Mouse (Mus musculus) left cerebral cortex, adult 18-20 months (tissue): ENCODE measurements around the gene Zfp764. TPM values are rescaled to one million over a fixed set of nuclear protein-coding genes. Genes with fewer than 3 reads are reported as not detected.
"Not testable (repeated sequence)": the region's sequence is repeated elsewhere in the genome, so short reads cannot be mapped to it uniquely, and the experiment has no call there.

ENCODE experiments used
- DNase-seq, 2 experiments: peaks; one replicate each; pipeline ENCODE4 v3.0.0; 2021 to 2022; ENCODE audit warnings: low spot score in 2 of 2, mixed read lengths in 1 of 2
- long read RNA-seq, 2 experiments: library from polyadenylated mRNA; stranded (forward); transcript quantifications; one replicate each; pipeline ENCODE4 v2.0.0; 2021
- total RNA-seq, 2 experiments: library from RNA; stranded (reverse); gene quantifications; 2 replicates each; pipeline ENCODE4 v1.2.3; 2021

The Zfp764 gene
- 1 to 10 TPM; 4.3 to 4.8 TPM for total RNA-seq
- long read RNA-seq, experiment 1, partial matches to known transcripts = 0 of 3 reads
- long read RNA-seq, experiment 1, other reads (novel, unspliced or antisense) = 2 of 3 reads
- long read RNA-seq, experiment 2, partial matches to known transcripts = 0 of 4 reads
- long read RNA-seq, experiment 2, other reads (novel, unspliced or antisense) = 2 of 4 reads

DNA sequence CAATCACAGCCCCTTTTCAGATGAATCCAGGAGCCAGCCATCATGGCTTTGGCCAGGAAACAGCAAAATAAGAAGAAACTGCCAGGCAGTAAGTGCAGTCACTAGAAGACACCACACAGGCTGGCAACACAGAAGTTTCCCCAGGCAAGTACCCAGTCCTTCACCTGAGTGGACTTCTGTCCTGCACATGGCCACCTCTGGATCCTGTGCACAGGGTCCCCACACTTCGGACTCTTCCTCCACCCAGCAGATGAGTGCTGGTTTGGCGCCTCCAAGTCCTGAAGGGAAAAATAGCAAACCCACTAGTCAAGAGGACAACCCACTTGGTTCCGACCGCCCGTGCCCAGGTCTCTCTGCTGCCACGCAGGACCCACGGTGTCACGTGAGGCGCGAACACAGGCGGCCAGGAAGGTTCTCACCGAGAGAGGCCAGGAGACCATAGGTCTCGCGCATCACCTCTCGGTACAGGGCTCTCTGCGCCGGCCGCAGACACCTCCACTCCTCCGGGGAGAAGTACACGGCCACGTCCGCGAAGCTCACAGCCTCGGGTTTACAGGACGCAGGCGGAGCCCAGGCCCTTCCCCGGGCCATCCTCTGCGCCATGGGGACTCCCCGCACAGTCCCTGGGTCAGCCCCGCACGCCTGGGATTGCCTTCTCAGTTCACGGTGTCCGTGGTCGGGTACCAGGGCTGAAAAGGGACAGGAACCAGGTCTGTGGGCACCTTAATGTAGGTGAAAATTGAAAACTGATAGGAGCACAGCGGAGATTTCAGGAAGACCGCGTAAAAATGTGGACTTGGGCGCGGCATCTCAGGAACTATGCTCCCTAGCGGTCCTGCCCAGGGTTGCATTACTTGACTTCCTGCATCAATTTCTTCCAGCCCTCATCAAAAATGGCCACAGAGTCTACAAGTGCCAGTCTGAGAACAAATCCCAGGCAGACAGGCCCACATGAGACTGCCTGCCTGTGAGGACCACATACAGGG is at the start of gene Zfp764:
Gene Zfp764, minus strand, starts transcription at position 821 of the 986 bp plus-strand sequence.
- DNase-seq = peak; percentile 84 to 87

DNA sequence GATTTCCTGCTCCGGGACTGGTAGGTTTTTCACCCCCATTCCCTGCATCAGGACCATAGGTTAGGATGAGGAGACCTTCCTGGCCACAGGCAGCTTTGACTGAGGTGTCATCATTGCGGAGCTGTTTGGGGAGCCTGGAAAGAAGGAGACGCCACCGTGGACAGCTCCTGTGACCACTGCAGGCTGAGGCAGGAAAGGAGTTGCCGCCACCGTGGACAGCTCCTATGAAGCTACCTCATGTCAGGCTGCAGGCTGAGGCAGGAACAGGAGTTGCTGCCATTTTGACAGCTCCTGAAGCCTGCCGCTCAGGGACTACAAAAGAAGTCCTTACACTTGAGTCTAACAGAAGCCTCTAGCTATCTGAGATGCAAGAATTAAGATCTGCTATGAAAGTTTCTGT is 48.3 kb upstream of the Zfp764 start:
- DNase-seq = no peak

DNA sequence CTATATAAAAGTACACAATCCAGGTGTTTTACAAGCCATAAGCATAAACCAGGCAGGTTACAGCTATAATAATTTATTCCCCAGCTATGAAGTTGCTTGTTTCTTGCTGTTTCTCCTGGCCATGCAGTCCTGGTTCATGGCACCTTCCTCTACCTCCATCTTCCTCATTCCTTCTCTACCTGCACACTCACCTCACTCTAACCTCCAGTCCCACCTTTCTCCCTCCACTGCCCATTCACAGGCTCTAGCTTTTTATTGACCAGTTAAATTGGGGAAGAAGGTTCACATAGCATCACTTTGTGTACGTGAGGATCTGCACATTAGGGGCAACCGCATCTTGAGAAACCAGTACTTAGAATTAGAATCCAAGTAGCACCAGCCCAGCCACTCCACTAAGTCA is 46.4 kb upstream of the Zfp764 start:
- no peak for DNase-seq

DNA sequence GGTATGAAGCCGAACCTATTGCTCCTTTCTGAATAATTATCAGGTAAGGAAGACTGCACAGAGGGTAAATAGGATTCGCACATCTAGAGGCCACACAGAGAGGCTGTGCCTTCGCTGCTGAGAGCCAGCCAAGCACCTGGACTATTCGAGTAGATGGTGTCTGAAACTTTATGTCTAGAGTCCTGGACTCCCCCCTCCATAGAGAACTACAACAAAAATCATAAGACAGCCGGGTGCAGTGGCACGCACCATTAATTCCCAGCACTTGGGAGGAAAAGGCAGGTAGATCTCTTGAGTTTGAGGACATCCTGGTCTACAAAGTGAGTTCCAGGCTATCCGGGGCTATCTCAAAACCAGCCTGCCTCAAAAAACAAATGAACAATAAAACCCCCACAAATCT is 43.3 kb upstream of the Zfp764 start:
- no peak for DNase-seq

DNA sequence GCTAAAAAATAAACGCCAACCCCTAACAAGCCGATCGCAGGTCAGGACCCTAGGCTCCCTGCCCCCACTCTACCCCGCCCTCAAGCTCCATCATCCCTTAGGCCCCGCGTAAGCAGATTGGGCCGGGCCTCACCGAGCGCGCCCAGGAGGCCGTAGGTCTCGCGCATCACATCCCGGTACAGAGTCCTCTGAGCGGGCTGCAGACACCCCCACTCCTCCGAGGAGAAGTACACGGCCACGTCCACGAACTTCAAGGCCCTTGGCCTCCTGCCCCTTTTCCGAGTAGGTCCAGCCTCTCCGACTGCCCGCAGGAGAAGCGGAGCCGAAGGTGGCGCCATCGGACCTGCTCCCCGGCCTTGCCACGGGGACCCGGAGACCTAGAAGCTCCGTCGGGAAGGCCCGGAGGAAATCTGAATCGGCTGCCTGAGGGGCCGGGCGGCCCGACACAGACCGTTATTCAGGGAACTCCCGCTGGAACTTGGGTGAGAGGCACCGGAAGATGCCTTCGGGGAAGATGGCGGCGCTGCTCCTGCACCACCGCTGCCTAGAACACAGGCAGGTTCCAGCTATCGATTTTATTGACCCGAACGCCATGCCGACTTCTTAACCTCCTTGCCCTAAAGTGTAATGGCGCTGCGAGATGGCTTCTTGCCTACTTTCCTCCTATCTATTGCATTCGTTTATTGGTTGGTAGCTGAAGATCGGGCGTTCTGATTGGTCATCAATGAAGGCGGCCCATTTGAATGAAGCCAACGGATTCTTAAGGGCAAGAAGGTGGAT is 42.1 kb upstream of the Zfp764 start, which contains the start of gene Zfp689:
Gene Zfp689, minus strand, starts transcription at position 638 of the 780 bp plus-strand sequence.
- peak; percentile 89 to 94 for DNase-seq

DNA sequence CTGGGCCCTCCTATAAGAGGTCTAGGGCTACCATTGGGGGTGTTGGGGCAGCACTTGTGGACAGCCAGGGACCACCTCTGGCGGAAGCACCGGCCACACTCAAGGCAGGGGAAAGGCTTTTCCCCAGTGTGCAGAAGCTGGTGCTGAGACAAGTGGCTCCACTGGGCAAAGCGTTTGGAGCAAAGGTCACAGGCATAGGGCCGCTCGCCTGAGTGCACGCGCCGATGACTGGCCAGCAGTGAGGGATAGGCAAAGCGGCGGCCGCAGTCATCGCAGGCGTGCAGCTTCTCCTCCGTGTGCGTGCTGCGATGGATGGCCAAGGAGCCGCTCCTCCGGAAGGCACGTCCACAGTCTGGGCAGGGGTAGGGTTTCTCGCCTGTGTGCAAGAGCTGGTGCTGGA is 37.4 kb upstream of the Zfp764 start:
- no peak for DNase-seq

DNA sequence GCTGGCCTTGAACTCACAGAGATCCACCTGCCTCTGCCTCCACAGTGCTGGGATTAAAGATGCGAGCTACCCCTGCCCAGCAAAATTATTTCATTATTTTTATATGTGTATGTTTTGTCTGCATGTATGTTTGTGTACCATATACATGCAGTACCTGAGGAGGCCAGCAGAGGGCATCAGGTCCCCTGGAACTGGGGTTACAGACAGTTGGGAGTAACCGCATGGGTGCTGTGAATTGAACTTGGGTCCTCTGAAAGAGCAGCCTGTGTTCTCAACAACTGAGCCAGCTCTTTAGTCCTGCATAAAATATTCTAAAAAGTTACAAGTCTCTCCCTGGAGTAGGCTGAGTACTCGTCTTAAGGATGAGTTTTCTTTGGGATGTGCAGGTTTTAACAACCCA is 31.1 kb upstream of the Zfp764 start:
- no peak for DNase-seq

DNA sequence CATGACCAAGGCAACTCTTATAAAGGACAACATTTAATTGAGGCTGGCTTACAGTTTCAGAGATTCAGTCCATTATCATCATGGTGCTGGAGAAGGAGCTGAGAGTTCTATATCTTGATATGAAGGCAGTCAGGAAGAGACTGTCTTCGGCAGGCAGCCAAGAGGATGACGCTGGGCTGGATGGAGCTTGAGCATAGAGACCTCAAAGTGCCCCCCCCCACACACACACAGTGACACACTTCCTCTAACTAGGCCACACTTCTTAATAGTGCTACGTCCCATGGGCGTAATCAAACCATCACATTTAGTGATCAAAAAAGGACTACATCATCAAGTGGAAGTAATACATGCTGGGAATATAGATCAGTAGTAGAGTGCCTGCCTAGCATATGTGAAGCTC is 28.6 kb upstream of the Zfp764 start:
- no peak for DNase-seq

DNA sequence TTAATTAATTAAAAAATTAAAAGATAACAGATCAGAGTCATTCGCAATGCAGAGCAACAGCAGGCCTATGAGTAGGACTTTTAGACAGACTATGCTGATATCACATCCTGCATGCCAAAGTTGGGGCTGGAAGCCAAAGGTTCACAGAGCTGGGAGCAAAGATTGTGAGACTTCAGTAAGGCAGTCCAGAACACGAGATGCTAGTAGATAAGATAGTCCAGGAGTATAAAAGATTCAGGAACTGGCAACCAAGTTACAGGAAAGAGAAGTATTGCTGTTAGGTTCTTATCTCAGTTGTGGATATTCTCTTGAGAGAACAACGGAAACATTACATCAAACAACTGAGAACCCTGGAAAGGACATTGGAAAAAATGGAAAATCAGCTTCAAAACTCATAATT is 19.7 kb upstream of the Zfp764 start:
- no peak for DNase-seq

DNA sequence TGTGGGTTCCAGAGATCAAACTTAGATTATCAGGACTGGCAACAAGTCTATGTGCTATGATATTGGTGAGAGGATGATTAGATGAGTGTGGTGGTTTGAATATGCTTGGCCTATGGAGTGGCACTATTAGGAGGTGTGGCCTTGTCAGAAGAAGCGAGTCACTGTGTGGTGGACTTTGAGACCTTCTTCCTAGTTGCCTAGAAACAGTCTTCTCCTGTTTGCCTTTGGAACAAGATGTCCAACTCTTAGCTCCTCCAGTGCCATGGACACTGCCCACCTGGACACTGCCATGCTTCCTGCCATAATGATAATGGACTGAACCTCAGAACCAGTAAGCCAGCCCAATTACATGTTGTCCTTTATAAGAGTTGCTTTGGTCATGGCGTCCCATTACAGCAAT is 19.3 kb upstream of the Zfp764 start:
- DNase-seq = no peak

DNA sequence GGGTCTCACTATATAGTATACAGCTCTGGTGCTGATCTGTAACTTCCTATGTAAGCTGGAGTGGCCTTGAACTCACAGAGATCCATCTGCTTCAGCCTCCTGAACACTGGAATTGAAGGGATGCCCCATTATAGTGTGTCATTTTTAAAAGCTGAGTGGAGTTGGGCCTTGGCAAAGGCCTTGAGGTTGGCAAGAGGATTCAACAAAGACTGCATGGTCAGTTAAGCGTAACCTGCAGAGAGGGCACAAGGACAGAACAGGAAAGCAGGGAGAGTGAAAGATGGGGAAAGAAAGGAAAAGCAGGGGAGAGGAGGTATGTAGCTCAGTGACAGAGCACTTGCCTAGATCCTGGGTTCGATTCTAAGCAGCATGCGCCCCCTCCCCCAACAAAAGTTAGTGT is 18.7 kb upstream of the Zfp764 start:
- no peak for DNase-seq

DNA sequence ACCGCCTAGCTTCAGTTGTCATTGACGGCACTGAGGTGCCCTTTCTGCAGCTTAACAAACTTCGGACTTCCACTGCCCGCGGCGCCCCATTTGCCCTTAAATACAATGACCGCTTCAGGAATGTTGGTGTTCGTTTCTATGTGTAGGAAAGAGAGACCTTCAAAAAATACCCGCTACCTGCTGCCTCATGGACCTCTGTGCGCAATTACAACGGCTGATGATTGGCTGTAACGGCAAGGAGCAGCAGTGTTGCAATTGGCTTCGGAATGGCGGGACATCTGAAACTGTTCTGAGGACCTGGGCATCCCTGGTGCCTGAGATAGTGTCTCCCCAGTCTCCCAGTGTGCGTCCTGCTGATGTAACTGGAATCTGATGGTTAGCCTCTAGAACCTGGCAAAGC is 15.6 kb upstream of the Zfp764 start:
- peak; percentile 34 to 37 for DNase-seq

DNA sequence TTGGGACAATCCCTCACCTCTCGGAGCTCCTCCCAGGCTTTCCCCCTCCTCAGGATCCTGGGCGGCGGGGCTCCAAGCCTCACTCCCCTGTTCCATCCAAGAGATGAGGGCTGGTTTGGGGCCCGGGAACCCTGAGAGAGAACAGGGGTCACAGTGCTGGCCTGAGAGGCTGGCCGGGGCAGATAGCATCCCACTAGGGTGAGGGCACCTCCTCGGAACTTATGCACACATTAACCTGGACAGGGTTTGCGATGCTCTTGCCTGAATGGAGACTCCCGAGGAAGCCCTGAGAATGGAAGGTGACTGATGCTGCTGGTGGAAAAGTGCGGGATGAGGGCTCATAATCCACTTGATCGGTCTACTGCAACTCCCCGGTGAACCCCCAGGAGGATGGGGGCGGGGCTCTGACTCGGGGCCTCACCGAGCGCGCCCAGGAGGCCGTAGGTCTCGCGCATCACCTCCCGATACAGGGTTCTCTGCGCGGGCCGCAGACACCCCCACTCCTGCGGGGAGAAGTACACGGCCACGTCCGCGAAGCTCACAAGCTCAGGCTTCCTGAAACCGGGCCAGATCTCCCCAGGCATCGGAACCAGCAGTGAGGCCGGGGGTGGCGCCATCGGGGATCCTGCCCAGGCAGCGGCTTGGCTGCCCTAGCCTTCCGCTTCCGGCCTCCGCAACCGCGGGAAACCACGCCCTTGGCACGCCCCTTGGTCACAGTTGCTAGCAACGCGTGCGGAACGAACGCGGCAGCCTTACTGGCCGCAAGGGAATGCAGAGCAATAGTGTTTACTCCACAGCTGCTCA is 15.0 kb upstream of the Zfp764 start, which contains the start of gene Zfp688:
Gene Zfp688, minus strand, starts transcription at position 681 of the 804 bp plus-strand sequence.
- peak; percentile 91 to 94 for DNase-seq

DNA sequence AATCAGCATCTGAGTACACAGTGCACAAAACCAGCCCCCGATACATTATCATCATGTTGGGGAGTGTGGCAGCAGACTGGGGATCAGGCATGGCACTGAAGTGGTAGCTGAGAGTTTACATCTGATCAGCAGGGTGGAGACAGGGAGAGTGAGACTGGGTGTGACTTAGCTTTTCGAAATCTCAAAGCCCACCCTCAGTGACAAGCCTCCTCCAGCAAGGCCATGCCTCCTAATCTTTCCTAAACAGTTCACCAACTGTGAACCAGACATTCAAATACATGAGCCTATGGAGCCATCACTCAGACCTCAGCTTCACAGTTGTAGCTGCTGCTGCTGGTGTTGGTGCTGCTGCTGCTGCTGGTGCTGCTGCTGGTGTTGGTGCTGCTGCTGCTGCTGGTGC is 4.8 kb upstream of the Zfp764 start:
- no peak for DNase-seq

DNA sequence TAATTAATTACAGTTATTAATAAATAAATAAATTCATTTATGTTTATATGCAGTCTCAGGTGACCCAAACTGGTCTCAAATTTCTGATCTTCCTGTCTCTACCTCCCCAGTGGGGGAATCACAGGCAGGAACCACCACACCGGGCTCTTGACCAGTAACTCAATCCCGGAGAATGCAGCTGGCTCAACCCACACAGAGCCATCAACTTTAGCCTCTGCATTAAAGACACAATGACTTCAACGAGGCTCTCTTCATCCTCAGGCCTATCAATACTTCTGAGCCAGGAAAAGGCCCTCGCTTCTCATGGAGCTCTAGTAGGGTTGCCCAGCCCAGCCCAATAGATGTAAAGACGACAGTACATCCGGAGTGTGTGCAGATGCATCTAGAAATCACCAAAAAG is 2.5 kb downstream of the Zfp764 start:
- DNase-seq = not testable (repeated sequence)

DNA sequence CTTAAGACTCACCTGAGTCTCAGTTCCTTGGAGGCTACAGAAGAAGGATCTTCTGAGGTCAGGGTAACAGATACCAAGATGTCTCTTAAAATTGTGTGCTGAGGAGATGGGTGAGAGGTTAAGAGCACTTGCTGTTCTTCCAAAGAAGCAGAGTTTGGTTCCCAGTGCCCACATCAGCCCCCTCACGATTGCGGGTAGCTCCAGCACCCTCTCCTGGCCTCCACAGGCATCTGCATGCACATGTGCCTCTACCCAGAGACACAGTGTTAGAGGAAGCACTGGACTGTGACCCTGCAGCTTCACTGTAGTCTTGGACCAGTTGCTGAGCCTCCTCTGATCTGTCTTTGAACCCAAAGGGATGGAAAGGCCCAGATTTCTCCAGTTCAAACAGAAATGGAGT is 3.6 kb downstream of the Zfp764 start:
- no peak for DNase-seq

DNA sequence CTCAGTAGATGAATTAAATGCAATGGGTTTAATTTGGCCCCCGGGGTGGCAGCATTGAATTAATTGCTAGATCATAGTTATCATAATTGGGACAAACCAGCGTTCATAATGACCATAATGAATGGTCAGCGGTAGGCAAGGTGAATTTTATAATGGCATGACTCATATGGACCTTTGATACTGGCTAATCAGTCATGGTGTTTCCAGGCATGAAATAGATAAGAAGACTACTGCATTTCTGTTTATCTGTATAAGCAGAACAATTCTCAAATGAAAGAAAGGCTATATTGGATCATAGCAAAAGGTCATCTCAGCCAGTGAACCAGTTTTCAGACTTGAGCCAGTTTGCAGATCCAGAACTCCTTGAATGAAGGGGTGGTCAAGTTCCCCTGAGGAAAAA is 6.3 kb downstream of the Zfp764 start:
- no peak for DNase-seq

DNA sequence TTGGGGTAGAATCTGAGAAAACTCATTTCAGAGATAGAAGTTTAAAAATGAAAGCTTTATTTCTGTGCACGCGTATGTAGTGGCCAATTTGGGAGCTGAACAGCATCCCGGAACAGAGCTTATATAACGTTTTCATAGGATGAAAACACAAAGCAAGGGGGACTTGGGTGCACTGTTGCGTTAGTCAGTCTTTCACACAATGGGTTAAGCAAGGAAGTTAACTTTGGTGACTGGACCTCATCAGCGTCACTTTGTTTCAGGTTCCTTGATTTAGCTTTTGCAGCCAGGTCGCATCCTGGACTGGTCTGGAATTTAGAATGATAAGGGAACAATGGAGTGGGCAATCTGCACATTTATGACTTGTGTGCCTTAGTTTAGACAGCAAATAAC is 12.7 kb downstream of the Zfp764 start:
- DNase-seq = no peak

DNA sequence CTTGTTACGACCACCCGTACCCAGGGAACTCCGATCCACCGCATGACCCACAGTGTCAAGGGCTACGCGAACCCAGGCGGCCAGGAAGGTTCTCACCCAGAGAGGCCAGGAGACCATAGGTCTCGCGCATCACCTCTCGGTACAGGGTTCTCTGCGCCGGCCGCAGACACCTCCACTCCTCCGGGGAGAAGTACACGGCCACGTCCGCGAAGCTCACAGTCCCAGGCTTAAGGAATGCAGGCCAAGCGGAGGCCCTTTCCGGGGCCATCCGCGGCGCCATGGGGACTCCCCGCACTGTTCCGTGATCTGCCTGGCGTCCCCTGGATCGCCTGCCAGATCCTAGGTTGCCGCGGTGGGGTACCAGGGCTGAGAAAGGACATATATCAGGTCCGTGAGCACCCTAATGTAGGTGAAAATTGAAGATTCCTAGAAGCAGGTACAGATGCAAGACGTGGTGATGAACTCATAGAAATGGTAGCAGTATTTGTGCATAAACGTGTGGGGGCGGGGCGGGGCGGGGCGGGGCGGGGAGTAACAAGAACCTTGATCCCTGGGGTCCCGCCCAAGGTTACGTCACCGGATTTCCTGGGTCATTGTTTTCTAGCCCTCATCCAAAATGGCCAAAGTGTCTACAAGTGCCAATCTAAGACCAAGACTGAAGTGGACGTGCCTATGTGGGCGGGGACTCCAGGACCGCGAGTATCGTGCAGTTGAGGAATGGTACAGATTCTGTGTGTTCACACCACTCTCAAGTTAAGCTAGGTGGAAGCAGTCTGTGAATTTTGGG is 13.3 kb downstream of the Zfp764 start, which contains the start of gene E430018J23Rik:
Gene E430018J23Rik, minus strand, starts transcription at position 473 of the 787 bp plus-strand sequence.
- peak; percentile 96 to 97 for DNase-seq
